Mouse (Mus musculus): Measurements from ENCODE around the gene Morc3. TPM values are rescaled to one million over a fixed set of nuclear protein-coding genes. Genes with fewer than 3 reads are reported as not detected.

The Morc3 gene
- polyA plus RNA-seq (2012; rRNA removed) (26.4 and 32.5 TPM in 2 replicates), polyA plus RNA-seq (2014; fragmentation: Nextera tagmentation; extraction: Ambion mirVana) (29.3 and 32.0 TPM in 2 replicates)

DNA sequence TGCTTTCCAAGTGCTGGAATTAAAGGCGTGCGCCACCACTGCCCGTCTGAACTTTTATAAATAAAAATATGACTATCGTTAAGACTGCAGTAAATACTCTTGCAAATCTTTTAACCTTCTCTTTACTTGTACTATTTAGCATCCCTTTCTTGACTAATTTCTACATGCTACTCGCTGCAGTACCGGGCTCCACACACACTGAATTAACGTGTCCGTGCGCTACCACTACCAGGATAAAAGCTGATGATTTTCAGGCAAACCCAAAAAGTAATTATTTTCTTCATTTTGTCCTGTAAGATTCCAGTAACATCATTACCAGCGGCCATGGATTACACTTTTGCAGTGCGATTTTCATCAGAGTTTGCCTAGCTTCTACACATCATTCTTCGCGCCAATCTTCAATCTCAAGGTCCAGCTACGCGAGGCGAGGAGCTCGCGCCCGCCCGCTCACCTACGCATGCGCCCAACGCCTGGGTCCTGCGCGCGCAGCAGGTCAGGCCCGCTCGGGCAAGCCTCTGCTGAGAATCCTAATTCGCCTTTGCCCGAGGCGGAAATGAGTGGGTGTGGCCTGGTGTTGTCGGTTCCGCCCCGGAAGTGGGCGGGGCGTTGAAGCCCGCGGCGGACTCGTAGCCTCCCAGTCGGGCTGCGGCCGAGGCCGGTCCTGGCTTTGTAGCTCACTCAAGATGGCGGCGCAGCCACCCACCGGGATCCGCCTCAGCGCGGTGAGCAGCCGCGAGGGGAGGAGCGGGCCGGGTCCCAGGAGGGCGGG is at the start of gene Morc3:
Gene Morc3, plus strand, starts transcription at position 495 of the 769 bp plus-strand sequence.
- Histone ChIP-seq H3K36me3 (ENCODE audit: control insufficient read depth, insufficient read depth, low read length) (no peaks in the 10 kb centered on the region), H3K4me1 (ENCODE audit: control insufficient read depth, insufficient read depth, low read length) (peaks cover 6% of the 10 kb centered on the region), H3K9me3 (ENCODE audit: control insufficient read depth, low read length) (no peaks in the 10 kb centered on the region), H3K9ac (ENCODE audit: low read depth, low read length, severe bottlenecking) (peak within 1 kb of the TSS; percentile 98), H3K4me3 (replicated peaks; ENCODE audit: low read length) (peak within 1 kb of the TSS; percentile 93), H3K27ac (replicated peaks; ENCODE audit: low read depth, low read length) (peak within 1 kb of the TSS; percentile 94), H3K27me3 (ENCODE audit: control insufficient read depth, insufficient read depth, low read length) (no peaks in the 10 kb centered on the region), H3K4me2 (replicated peaks; ENCODE audit: low read depth, low read length, severe bottlenecking) (peak within 1 kb of the TSS; percentile 76)
- WGBS, result 13% methylated on average over 46 of the region's 55 CpGs
- peak; percentile 98 for TF ChIP-seq POLR2A (IDR thresholded peaks at IDR 0.05; ENCODE audit: borderline replicate concordance, extremely low read depth, insufficient read depth, insufficient read length)
- DNase-seq (ENCODE audit: low spot score), result peak; percentile 100
- ATAC-seq (ENCODE audit: low FRiP score, low read depth), result peak; percentile 96

DNA sequence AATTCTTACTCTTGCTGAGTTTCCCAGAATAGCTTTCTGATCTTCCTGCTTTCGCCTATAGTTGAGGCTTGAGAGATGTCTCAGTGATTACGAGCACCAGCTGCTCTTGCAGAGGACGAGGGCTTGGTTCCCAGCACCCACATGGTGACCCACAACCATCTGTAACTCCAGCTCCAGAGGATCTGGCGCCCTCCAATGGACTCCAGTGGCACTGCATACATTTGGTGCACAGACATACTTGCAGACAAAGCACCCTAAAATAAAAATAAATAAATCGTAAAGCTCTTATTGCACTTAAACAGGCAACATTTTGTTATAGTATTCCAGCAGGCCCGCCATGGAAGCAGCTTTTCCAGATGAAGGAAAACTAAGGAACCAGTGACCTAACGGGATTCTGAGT is 47.7 kb upstream of the Morc3 start:
- DNase-seq (ENCODE audit: low spot score), result no peak
- H3K36me3 ChIP-seq (ENCODE audit: control insufficient read depth, insufficient read depth, low read length), result peaks cover 3% of the 10 kb centered on the region; the same call in 1 of the 2 replicates
- ATAC-seq (ENCODE audit: low FRiP score, low read depth), result no peak
- H3K4me2 ChIP-seq (replicated peaks; ENCODE audit: low read depth, low read length, severe bottlenecking), result no peak overlapping the region
- 89% methylated on average over 7 of the region's 7 CpGs for WGBS
- no peaks in the 10 kb centered on the region for H3K27me3 ChIP-seq (ENCODE audit: control insufficient read depth, insufficient read depth, low read length)
- no peak overlapping the region for H3K27ac ChIP-seq (replicated peaks; ENCODE audit: low read depth, low read length)
- H3K4me1 ChIP-seq (ENCODE audit: control insufficient read depth, insufficient read depth, low read length), result peaks cover 3% of the 10 kb centered on the region; the same call in 1 of the 2 replicates
- H3K9ac ChIP-seq (ENCODE audit: low read depth, low read length, severe bottlenecking), result no peak overlapping the region
- TF ChIP-seq POLR2A (IDR thresholded peaks at IDR 0.05; ENCODE audit: borderline replicate concordance, extremely low read depth, insufficient read depth, insufficient read length), result no peak
- H3K4me3 ChIP-seq (replicated peaks; ENCODE audit: low read length), result no peak overlapping the region
- H3K9me3 ChIP-seq (ENCODE audit: control insufficient read depth, low read length), result peaks cover 6% of the 10 kb centered on the region

DNA sequence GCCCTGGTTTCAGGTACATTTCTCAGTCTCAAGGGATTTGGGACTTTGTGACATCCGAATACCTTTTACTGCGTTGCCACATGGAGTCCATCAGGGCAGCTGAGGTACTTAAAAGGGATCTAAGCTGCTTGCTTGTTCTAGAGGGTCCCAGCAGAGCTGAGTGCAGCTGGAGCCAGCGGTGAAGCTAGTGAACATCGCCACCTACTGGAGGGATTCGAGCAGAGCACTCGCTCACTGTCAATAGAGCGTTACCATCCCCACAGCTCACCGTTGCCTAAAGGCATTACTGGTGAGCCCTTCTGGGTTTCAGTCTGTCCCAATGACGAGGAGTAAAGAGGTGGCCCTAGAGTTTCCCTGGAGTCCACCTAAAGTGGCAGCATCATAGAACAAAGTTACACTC is 46.1 kb upstream of the Morc3 start:
- H3K27ac ChIP-seq (replicated peaks; ENCODE audit: low read depth, low read length), result no peak overlapping the region
- peak; percentile 91 for DNase-seq (ENCODE audit: low spot score)
- no peak for TF ChIP-seq POLR2A (IDR thresholded peaks at IDR 0.05; ENCODE audit: borderline replicate concordance, extremely low read depth, insufficient read depth, insufficient read length)

DNA sequence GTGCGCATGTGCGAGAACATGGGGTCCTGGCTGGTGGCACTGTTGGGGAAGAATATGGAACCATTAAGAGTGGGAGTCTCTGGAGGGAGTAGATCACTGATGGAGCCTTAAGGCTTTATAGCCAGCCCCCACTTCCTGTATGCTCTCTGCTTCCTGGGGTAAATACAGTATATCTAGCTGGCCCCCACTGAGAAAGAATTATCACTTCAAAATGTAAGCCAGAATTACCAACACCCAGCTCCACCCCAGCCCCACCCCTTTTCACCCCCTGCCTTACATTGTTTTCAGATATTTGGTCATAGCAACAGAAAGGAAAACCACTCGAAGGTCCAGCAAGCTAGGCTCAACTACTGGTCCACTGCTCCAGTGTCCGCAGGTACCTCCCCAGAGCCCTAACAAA is 43.5 kb upstream of the Morc3 start:
- Histone ChIP-seq H3K36me3 (ENCODE audit: control insufficient read depth, insufficient read depth, low read length) (0 out of 2 replicates have a peak, but pooled peaks cover 3% of the 10 kb centered on the region), H3K9ac (ENCODE audit: low read depth, low read length, severe bottlenecking) (no peak overlapping the region), H3K4me2 (replicated peaks; ENCODE audit: low read depth, low read length, severe bottlenecking) (no peak overlapping the region), H3K27me3 (ENCODE audit: control insufficient read depth, insufficient read depth, low read length) (no peaks in the 10 kb centered on the region), H3K4me1 (ENCODE audit: control insufficient read depth, insufficient read depth, low read length) (peaks cover 3% of the 10 kb centered on the region; the same call in 1 of the 2 replicates), H3K4me3 (replicated peaks; ENCODE audit: low read length) (no peak overlapping the region), H3K9me3 (ENCODE audit: control insufficient read depth, low read length) (peaks cover 6% of the 10 kb centered on the region), H3K27ac (replicated peaks; ENCODE audit: low read depth, low read length) (no peak overlapping the region)
- no peak for DNase-seq (ENCODE audit: low spot score)
- no peak for ATAC-seq (ENCODE audit: low FRiP score, low read depth)
- 82% methylated on average over 4 of the region's 4 CpGs for WGBS
- TF ChIP-seq POLR2A (IDR thresholded peaks at IDR 0.05; ENCODE audit: borderline replicate concordance, extremely low read depth, insufficient read depth, insufficient read length), result no peak

More for the DNA sequence above, 46.1 kb upstream of the Morc3 start:
- H3K36me3 ChIP-seq (ENCODE audit: control insufficient read depth, insufficient read depth, low read length), result peaks cover 3% of the 10 kb centered on the region; the same call in 1 of the 2 replicates
- no peak overlapping the region for H3K9ac ChIP-seq (ENCODE audit: low read depth, low read length, severe bottlenecking)
- H3K27me3 ChIP-seq (ENCODE audit: control insufficient read depth, insufficient read depth, low read length), result no peaks in the 10 kb centered on the region
- no peak overlapping the region for H3K4me2 ChIP-seq (replicated peaks; ENCODE audit: low read depth, low read length, severe bottlenecking)
- 1% methylated on average over 9 of the region's 9 CpGs for WGBS
- peaks cover 6% of the 10 kb centered on the region for H3K9me3 ChIP-seq (ENCODE audit: control insufficient read depth, low read length)
- peak; percentile 86 for ATAC-seq (ENCODE audit: low FRiP score, low read depth)
- H3K4me3 ChIP-seq (replicated peaks; ENCODE audit: low read length), result no peak overlapping the region
- peaks cover 3% of the 10 kb centered on the region; the same call in 1 of the 2 replicates for H3K4me1 ChIP-seq (ENCODE audit: control insufficient read depth, insufficient read depth, low read length)

DNA sequence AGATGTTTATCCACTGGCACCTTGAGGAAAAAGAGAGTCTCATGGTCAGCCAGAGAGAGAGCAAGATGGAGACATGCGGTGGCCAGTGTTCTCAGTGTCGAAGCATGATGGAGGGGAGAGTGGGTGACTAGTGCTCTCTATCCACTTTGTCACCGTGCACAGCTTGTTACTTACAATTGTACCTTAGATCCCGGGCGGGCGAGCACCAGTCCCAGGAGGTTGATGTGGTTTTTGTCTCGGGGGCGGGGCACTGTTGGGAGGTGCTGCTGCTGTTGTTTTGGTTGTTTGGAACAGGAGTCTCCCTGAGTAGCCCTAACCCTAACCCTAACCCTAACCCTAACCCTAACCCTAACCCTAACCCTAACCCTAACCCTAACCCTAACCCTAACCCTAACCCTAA is 43.0 kb upstream of the Morc3 start:
- no peak for DNase-seq (ENCODE audit: low spot score)
- no peak overlapping the region for H3K27ac ChIP-seq (replicated peaks; ENCODE audit: low read depth, low read length)
- H3K4me3 ChIP-seq (replicated peaks; ENCODE audit: low read length), result no peak overlapping the region
- ATAC-seq (ENCODE audit: low FRiP score, low read depth), result no peak
- TF ChIP-seq POLR2A (IDR thresholded peaks at IDR 0.05; ENCODE audit: borderline replicate concordance, extremely low read depth, insufficient read depth, insufficient read length), result no peak
- peaks cover 3% of the 10 kb centered on the region; the same call in 1 of the 2 replicates for H3K4me1 ChIP-seq (ENCODE audit: control insufficient read depth, insufficient read depth, low read length)
- 94% methylated on average over 8 of the region's 8 CpGs for WGBS
- H3K9me3 ChIP-seq (ENCODE audit: control insufficient read depth, low read length), result peaks cover 4% of the 10 kb centered on the region
- 0 out of 2 replicates have a peak, but pooled peaks cover 2% of the 10 kb centered on the region for H3K36me3 ChIP-seq (ENCODE audit: control insufficient read depth, insufficient read depth, low read length)
- no peak overlapping the region for H3K9ac ChIP-seq (ENCODE audit: low read depth, low read length, severe bottlenecking)
- no peak overlapping the region for H3K4me2 ChIP-seq (replicated peaks; ENCODE audit: low read depth, low read length, severe bottlenecking)
- H3K27me3 ChIP-seq (ENCODE audit: control insufficient read depth, insufficient read depth, low read length), result no peaks in the 10 kb centered on the region

Data from limb, embryonic 14.5 days (tissue).